Mouse (Mus musculus): ENCODE data around the gene Dmc1. TPM values are rescaled to one million over a fixed set of nuclear protein-coding genes. Genes with fewer than 3 reads are reported as not detected.
A peak's percentile ranks its signal among the peaks of the same experiment; 100 is the strongest.

Gene Dmc1
- total RNA-seq, 2 experiments from 2014 or later: 1.2 TPM

DNA sequence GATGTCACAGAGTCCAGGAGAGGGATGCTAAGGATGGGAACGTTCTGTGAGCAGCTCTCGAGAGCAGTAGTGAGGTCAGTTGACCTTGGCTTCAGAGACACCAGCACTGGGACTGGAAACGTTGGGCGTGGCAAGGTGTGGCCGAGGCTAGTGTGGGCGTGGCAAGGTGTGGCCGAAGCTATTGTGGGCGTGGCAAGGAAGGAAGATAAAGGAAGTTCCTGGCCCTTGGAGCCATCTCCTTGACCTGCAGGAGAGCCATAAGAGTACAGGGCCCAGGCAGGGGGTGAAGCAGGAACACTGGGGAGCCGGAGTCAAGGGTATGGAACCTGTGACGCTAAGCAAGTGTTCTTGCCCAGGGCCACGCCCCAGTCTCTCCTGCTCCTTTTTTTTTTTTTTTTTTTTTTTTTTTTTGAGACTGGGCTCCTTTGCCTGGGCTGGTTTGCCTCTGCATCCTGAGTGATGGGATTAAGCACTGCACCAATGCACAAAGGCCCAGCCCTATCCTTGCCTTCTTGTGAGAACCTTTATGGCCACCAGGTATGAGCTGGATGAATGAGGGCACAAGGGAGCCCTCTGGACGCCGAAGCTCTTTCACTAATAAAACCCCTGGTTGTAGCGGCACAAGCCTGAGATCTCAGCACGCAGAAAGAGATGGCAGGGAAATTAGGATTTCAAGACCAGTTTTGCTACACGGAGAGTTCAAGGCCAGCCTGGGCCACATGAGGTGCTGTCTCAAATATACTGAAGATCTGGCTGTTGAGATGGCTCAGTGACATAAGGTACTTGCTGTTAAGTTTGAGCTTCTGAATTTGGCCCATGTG is 85.3 kb downstream of the Dmc1 start:
- intact Hi-C loops (cut with DNase I): no loop called here
- DNase-seq (ENCODE audit: low spot score in 2 of 2): no peak

DNA sequence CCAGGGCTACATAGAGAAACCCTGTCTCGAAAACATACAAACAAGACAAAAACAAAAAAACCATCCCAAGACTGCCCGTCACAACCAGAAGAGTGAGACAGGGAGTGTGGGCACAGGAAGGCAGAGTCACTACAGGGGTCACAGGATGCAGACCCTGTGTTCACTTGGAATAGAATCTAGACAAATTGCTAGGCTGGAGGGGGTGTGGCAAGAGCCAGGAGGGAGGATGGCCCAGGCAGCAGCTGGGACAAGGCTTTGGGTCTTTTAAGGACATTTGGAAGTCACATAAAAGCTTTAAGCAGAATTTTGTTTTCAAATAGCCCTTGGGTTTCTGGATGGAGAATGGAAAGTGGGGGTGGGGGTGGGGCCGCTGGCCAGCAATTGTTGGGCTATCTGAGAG is 86.3 kb downstream of the Dmc1 start:
- intact Hi-C loops (cut with DNase I): no loop called here
- no peak for DNase-seq (ENCODE audit: low spot score in 2 of 2)

DNA sequence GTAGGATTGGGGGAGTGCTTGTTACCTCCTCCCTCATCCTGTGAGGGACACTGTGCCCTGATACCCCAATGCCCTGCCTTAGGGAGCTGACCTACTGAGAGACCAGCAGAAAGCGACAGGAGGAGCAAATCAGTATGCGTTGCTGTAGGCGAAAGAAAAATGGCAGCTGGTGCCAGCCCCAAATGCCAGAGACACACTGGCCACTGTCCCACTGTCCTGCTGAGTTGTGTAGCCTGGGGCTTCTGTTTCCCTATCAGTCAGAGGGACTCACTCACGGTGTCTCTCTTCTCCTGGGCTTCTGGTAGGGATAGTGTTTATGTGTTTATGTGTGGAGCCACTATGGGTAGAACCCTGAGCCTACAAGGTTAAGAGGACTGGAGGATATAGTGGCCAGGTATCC is 87.2 kb downstream of the Dmc1 start:
- intact Hi-C loops (cut with DNase I): no loop called here
- no peak for DNase-seq (ENCODE audit: low spot score in 2 of 2)

DNA sequence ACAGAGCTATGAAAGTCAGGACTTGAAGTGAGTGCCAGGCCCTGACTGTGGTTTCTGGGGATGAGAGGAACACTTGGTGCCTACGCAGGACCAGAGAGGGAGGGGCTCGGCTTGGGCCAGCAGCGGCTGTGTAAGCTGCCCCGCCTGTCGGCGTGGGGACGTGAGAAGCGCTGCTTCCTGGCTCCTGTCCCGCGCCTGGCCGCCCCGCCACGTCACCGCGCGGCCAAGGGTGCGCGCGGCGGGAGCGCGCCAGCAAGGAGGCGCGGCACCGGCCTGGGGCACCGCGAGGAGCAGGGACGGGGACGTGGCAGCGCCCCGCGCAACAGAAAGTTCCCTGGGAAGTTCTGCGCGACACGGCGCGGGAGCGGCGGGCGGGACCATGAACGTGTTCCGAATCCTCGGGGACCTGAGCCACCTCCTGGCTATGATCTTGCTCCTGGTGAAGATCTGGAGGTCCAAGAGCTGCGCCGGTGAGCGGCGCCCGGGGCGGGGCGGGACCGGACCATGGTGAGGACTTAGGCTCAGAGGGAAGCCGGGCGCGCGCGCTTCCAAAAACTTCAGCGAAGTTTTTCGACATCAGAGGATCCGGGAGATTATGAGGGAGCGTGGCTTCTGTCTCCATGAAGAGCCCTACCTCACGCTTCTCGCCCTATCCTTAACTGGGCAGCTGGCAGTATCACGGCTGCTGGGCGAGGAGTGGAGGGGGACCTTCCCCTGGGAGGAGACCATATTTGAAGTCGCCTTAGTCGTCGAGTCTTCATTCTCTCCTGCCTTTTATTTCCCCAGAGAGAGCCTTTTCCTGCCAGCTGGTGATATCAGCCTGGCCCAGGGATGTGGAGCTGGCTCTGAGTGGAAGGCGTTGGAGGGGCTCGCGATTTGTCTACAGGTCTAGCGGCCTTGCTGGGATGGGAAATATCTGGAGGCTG is 88.5 kb downstream of the Dmc1 start, which contains the start of gene Kdelr3:
Gene Kdelr3 (plus strand): TSS at position 241 of the 926 bp plus-strand sequence.
- DNase-seq (ENCODE audit: low spot score in 2 of 2): peak in 1 of 2 experiments; percentile 55
- intact Hi-C loops (cut with DNase I): no loop called here

DNA sequence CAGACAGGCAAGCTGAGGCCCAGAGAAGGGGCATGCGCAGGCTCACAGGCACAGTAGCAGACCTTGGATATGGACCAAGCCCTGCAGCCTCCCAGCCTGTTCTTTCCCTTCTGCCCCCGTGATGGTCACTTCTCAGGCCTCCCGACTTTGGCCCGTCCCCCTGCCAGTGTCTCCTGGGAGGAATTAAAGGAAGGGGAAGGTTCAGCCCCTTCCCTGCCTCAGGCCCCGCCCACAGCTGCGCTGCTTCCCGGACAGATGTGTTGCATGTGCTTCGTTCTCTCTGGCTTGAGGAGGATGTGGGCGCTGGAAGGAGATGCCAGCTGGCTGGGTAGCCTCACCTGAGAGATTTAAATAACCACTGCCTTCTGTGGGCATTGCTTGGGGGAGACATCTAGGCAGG is 91.0 kb downstream of the Dmc1 start:
- no peak for DNase-seq (ENCODE audit: low spot score in 2 of 2)
- intact Hi-C loops (cut with DNase I): no loop called here

DNA sequence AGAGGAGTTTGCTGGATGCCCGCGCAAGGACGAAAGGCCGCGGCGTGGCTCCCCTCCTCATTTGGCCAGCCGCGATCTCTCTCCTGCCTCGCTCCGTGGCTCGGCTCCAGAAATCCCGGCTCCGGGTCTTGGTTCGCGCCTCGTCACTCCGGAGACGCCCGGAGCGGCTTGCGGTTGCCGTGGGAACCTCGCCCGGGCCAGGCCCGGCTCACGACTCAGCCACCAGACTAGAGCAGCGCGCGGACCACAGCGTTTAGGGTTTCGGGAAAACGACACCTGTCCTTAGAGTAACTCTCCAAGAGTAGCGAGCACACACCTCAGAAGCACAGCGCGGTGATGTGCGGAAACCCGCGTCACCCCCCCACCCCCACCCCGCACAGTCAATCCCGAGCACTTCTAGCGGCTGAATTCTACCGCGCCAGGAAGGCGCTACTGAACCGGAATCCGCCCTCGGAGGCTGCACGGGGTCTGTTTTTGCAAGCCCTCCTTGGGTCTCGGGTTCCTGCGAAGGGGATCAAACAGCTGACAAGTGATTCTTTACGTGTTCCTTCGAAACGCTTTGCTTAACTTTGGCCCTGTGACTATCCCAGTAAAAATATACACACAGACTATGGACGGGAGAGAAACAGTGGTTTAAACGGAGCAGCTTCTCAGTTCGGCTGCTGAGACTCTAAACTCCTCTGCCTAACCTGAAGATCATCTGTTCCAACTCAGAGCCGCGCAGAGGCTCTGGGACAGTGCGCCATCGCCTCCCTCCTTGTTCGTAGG is 93.2 kb downstream of the Dmc1 start:
- intact Hi-C loops (cut with DNase I): loop anchor here (2.0 kb wide), 1 partner anchor 35 kb away; the partner anchor contains the start of gene Ddx17
- DNase-seq (ENCODE audit: low spot score in 2 of 2): peak; percentile 87 to 92

Small RNA genes within 50 kb of the gene (microRNA-seq; reads per million reads assigned to microRNA genes)
- 0 reads per million in 2 experiments for gene Gm27903

Other genes starting within 250 kb of the Dmc1 start
- 10 to 100 TPM; 57.2 to 67.5 TPM for gene Tmem184b, start 201.5 kb downstream of the Dmc1 start, total RNA-seq (2021)
- 100 to 1,000 TPM; 133 to 141 TPM for gene Csnk1e, start 149.5 kb downstream of the Dmc1 start, total RNA-seq (2021)
- 100 to 1,000 TPM; 187 to 209 TPM for gene Kcnj4, start 99.9 kb downstream of the Dmc1 start, total RNA-seq (2021)
- under 1 TPM; 0.41 to 0.55 TPM for gene Kdelr3, start 88.7 kb downstream of the Dmc1 start, total RNA-seq (2021)
- 100 to 1,000 TPM; 319 to 348 TPM for gene Ddx17, start 58.4 kb downstream of the Dmc1 start, total RNA-seq (2021)
- gene Fam227a, start 53.8 kb upstream of the Dmc1 start, total RNA-seq (2021): 10 to 100 TPM in 1 of 2 experiments, 1 to 10 TPM in 1; 7.7 to 10.9 TPM
- 10 to 100 TPM; 51.2 to 53.6 TPM for gene Cby1, start 54.1 kb upstream of the Dmc1 start, total RNA-seq (2021)
- gene Tomm22, start 65.8 kb upstream of the Dmc1 start, total RNA-seq (2021): 100 to 1,000 TPM in 1 of 2 experiments, 10 to 100 TPM in 1; 97.8 to 100 TPM
- gene Josd1, start 82.8 kb upstream of the Dmc1 start, total RNA-seq (2021): 10 to 100 TPM; 71.7 to 71.8 TPM
- 10 to 100 TPM; 42.5 to 47.7 TPM for gene Gtpbp1, start 85.7 kb upstream of the Dmc1 start, total RNA-seq (2021)
- 10 to 100 TPM; 26.3 to 43.4 TPM for gene Sun2, start 137.4 kb upstream of the Dmc1 start, total RNA-seq (2021)
- 10 to 100 TPM; 46.7 to 54.9 TPM for gene Dnal4, start 172.7 kb upstream of the Dmc1 start, total RNA-seq (2021)
- 100 to 1,000 TPM; 898 to 921 TPM for gene Nptxr, start 199.7 kb upstream of the Dmc1 start, total RNA-seq (2021)
- gene Npcd, start 229.1 kb upstream of the Dmc1 start, total RNA-seq (2021): 10 to 100 TPM; 11.1 to 20.1 TPM
- 100 to 1,000 TPM; 445 to 462 TPM for gene Cbx6, start 229.6 kb upstream of the Dmc1 start, total RNA-seq (2021)

All from left cerebral cortex, postnatal 25 days (tissue).